Mouse (Mus musculus) heart, embryonic 16.5 days (tissue): ENCODE measurements around the gene Abhd17c. TPM values are rescaled to one million over a fixed set of nuclear protein-coding genes. Genes with fewer than 3 reads are reported as not detected.
A peak's percentile ranks its signal among the peaks of the same experiment; 100 is the strongest.

Source experiments
- ATAC-seq: fragments of 200-750 bp; cut with Nextera tagmentation; replicated peaks from 2 replicates; pipeline ENCODE4 v1.8.0; 2017; ENCODE audit warnings: moderate number of reproducible peaks; ENCODE audit not compliant: insufficient read depth, low FRiP score; ENCODE audit errors: extremely low read depth
- H3K27ac ChIP-seq: fragments of 300-500 bp; sonication (generic); 2 replicates; pipeline ENCODE4 v1.5.1; 2014; ENCODE audit warnings: mild to moderate bottlenecking, low read length, control low read depth, moderate library complexity
- H3K27me3 ChIP-seq: fragments of 300-500 bp; sonication (generic); 2 replicates; pipeline ENCODE4 v1.6.1; 2014; ENCODE audit warnings: low read length, mixed read lengths; ENCODE audit not compliant: control insufficient read depth, insufficient read depth
- H3K36me3 ChIP-seq: fragments of 300-500 bp; sonication (generic); 2 replicates; pipeline ENCODE4 v1.6.1; 2014; ENCODE audit not compliant: control insufficient read depth, insufficient read depth
- H3K4me1 ChIP-seq: fragments of 300-500 bp; sonication (generic); 2 replicates; pipeline ENCODE4 v1.6.1; 2014; ENCODE audit warnings: low read length, mixed read lengths; ENCODE audit not compliant: control insufficient read depth, insufficient read depth
- H3K4me2 ChIP-seq: fragments of 300-500 bp; sonication (generic); 2 replicates; pipeline ENCODE4 v1.6.1; 2014; ENCODE audit warnings: low read depth, mild to moderate bottlenecking, control low read depth, low read length
- H3K4me3 ChIP-seq: fragments of 300-500 bp; sonication (generic); 2 replicates; pipeline ENCODE4 v1.5.1; 2014; ENCODE audit warnings: mild to moderate bottlenecking, control low read depth, low read length
- H3K9ac ChIP-seq: fragments of 300-500 bp; sonication (generic); 2 replicates; pipeline ENCODE4 v1.6.1; 2014; ENCODE audit warnings: low read length, control low read depth
- H3K9me3 ChIP-seq: fragments of 300-500 bp; sonication (generic); replicated peaks from 2 replicates; pipeline ENCODE4 v1.6.1; 2016; ENCODE audit warnings: low read length; ENCODE audit not compliant: control insufficient read depth
- WGBS: fragments of 180-500 bp; shearing (Covaris S2); extraction: QIAGEN DNeasy Blood & Tissue Kit; methylation state at CpG from one replicate; pipeline ENCODE4 v1.1.7; 2014; 5-methylcytosine and 5-hydroxymethylcytosine counted together
- polyA plus RNA-seq: library from polyadenylated mRNA; unstranded; fragments of >200 nt; fragmentation: Nextera tagmentation; extraction: Ambion mirVana; gene quantifications from 2 replicates; pipeline ENCODE4 v1.2.1, GENCODE M21; 2015

Abhd17c gene
- polyA plus RNA-seq, 1 experiment from 2014 or later = 14.5 TPM

- H3K36me3 ChIP-seq = peaks cover 13% of the 10 kb centered on the region
- 48% methylated on average over 7 of the region's 7 CpGs for WGBS
- H3K27me3 ChIP-seq = no peaks in the 10 kb centered on the region
- no peaks in the 10 kb centered on the region for H3K9me3 ChIP-seq
- H3K4me2 ChIP-seq = no peak overlapping the region
- no peak overlapping the region for H3K9ac ChIP-seq
- H3K27ac ChIP-seq = peak overlapping the region; percentile 13; the same call in 1 of the 2 replicates
- H3K4me1 ChIP-seq = peaks cover 71% of the 10 kb centered on the region
- no peak overlapping the region for H3K4me3 ChIP-seq
- ATAC-seq = no peak
Observed at GRCm38 (mm10) chr7:84116621-84117542, 34.8 kb downstream of the Abhd17c start.

GRCm38 (mm10) chr7:84115385-84115784, 36.3 kb downstream of the Abhd17c start:
- no peak overlapping the region for H3K9ac ChIP-seq
- no peaks in the 10 kb centered on the region for H3K9me3 ChIP-seq
- H3K4me3 ChIP-seq = no peak overlapping the region
- no peak overlapping the region for H3K4me2 ChIP-seq
- H3K36me3 ChIP-seq = peaks cover 13% of the 10 kb centered on the region
- peaks cover 63% of the 10 kb centered on the region for H3K4me1 ChIP-seq
- no peak for ATAC-seq
- no peaks in the 10 kb centered on the region for H3K27me3 ChIP-seq
- no peak overlapping the region for H3K27ac ChIP-seq
- WGBS = 45% methylated on average over 2 of the region's 2 CpGs

GRCm38 (mm10) chr7:84114775-84115174, 36.9 kb downstream of the Abhd17c start:
- H3K4me2 ChIP-seq = no peak overlapping the region
- 64% methylated on average over 3 of the region's 3 CpGs for WGBS
- H3K4me1 ChIP-seq = peaks cover 57% of the 10 kb centered on the region
- no peak for ATAC-seq
- no peak overlapping the region for H3K27ac ChIP-seq
- no peak overlapping the region for H3K4me3 ChIP-seq
- no peak overlapping the region for H3K9ac ChIP-seq
- H3K27me3 ChIP-seq = no peaks in the 10 kb centered on the region
- no peaks in the 10 kb centered on the region for H3K9me3 ChIP-seq
- peaks cover 13% of the 10 kb centered on the region for H3K36me3 ChIP-seq

- Histone ChIP-seq H3K4me3 (no peak overlapping the region), H3K27me3 (no peaks in the 10 kb centered on the region), H3K9ac (no peak overlapping the region), H3K4me1 (peaks cover 41% of the 10 kb centered on the region), H3K4me2 (no peak overlapping the region), H3K36me3 (peaks cover 16% of the 10 kb centered on the region), H3K9me3 (no peaks in the 10 kb centered on the region), H3K27ac (no peak overlapping the region)
- WGBS = 83% methylated on average over 8 of the region's 8 CpGs
- no peak for ATAC-seq
Observed at GRCm38 (mm10) chr7:84113035-84113390, 38.7 kb downstream of the Abhd17c start.

GRCm38 (mm10) chr7:84112351-84113034, 39.2 kb downstream of the Abhd17c start:
- no peak overlapping the region for H3K4me3 ChIP-seq
- peaks cover 16% of the 10 kb centered on the region for H3K36me3 ChIP-seq
- no peak overlapping the region for H3K4me2 ChIP-seq
- H3K27ac ChIP-seq = peak overlapping the region; percentile 55
- H3K4me1 ChIP-seq = peaks cover 36% of the 10 kb centered on the region
- no peaks in the 10 kb centered on the region for H3K27me3 ChIP-seq
- H3K9me3 ChIP-seq = no peaks in the 10 kb centered on the region
- 56% methylated on average over 6 of the region's 6 CpGs for WGBS
- no peak overlapping the region for H3K9ac ChIP-seq
- ATAC-seq = no peak

GRCm38 (mm10) chr7:84111716-84112350, 39.9 kb downstream of the Abhd17c start:
- Histone ChIP-seq H3K9me3 (no peaks in the 10 kb centered on the region), H3K4me1 (peaks cover 29% of the 10 kb centered on the region), H3K4me2 (no peak overlapping the region), H3K9ac (no peak overlapping the region), H3K36me3 (peaks cover 16% of the 10 kb centered on the region), H3K27ac (peak overlapping the region; percentile 55), H3K27me3 (no peaks in the 10 kb centered on the region), H3K4me3 (no peak overlapping the region)
- no peak for ATAC-seq
- 45% methylated on average over 10 of the region's 10 CpGs for WGBS

- Histone ChIP-seq H3K9me3 (no peaks in the 10 kb centered on the region), H3K4me3 (no peak overlapping the region), H3K27ac (no peak overlapping the region), H3K4me2 (no peak overlapping the region), H3K9ac (no peak overlapping the region), H3K27me3 (no peaks in the 10 kb centered on the region), H3K36me3 (peaks cover 4% of the 10 kb centered on the region), H3K4me1 (peaks cover 7% of the 10 kb centered on the region)
- no peak for ATAC-seq
- 93% methylated on average over 1 of the region's 1 CpGs for WGBS
Observed at GRCm38 (mm10) chr7:84106942-84107341, 44.8 kb downstream of the Abhd17c start.

GRCm38 (mm10) chr7:84102589-84102988, 49.1 kb downstream of the Abhd17c start:
- Histone ChIP-seq H3K9ac (no peak overlapping the region), H3K36me3 (no peaks in the 10 kb centered on the region), H3K4me1 (no peaks in the 10 kb centered on the region), H3K27ac (no peak overlapping the region), H3K27me3 (no peaks in the 10 kb centered on the region), H3K4me2 (no peak overlapping the region), H3K9me3 (no peaks in the 10 kb centered on the region), H3K4me3 (no peak overlapping the region)
- WGBS = 93% methylated on average over 1 of the region's 1 CpGs
- ATAC-seq = no peak

- H3K27me3 ChIP-seq = no peaks in the 10 kb centered on the region
- 84% methylated on average over 3 of the region's 3 CpGs for WGBS
- peaks cover 4% of the 10 kb centered on the region; the same call in 1 of the 2 replicates for H3K4me1 ChIP-seq
- H3K36me3 ChIP-seq = no peaks in the 10 kb centered on the region
- no peak overlapping the region for H3K9ac ChIP-seq
- H3K27ac ChIP-seq = no peak overlapping the region
- no peaks in the 10 kb centered on the region for H3K9me3 ChIP-seq
- H3K4me3 ChIP-seq = no peak overlapping the region
- ATAC-seq = no peak
- no peak overlapping the region for H3K4me2 ChIP-seq
Observed at GRCm38 (mm10) chr7:84100672-84101071, 51.0 kb downstream of the Abhd17c start.
